Mouse (Mus musculus) left cerebral cortex, adult 8-10 months (tissue): ENCODE measurements at regions not wholly inside any gene's neighbourhood (a gene's known extent, or its start where the extent isn't known, plus 50 kb on each side); places are given as distances from the start of the nearest gene placed in this dataset.
A peak's percentile ranks its signal among the peaks of the same experiment; 100 is the strongest.
"Not testable (repeated sequence)": the region's sequence is repeated elsewhere in the genome, so short reads cannot be mapped to it uniquely, and the experiment has no call there.

Experiments used
- DNase-seq, 2 experiments: peaks; one replicate each; pipeline ENCODE4 v3.0.0; 2022; ENCODE audit warnings: low spot score in 2 of 2

DNA sequence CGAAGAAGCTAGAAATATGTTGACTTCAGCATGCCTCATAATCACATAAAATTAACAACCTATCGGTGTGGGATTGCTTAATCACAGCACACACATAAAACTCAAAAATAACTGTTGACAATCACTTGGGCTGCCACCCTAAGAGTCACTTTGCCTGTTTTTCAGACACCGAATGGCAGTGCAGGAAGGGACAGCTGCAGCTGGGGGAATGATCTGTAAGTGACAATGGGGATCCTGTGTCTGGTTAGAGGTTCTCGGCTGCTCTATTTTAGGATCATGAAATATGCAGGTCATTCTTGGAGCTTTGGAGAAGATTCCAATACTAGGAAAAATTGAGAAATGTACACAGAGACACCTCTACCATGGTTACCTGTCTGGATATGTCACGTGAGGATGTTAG, 54.4 kb upstream of the Tcf12 start:
- no peak for DNase-seq

DNA sequence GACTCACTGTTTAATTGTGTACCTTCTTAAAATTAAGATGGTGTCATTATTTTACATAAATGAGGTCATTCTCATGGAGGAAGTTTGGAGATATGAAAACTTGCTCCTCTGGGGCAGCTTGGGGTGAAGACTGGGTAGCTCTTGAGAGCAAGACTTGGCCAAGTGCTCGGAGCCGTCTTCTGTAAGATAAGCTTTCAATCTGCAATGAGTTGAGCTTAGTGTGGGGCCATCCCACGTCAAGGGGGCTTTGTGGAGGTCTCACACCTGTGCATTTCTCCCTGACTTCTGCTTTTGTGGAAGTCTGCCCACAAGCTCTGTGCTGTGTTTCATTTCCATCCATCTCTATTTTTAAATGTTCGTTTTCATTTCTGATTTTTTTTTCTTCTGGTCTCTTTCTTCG, 54.9 kb upstream of the Tcf12 start:
- no peak for DNase-seq

DNA sequence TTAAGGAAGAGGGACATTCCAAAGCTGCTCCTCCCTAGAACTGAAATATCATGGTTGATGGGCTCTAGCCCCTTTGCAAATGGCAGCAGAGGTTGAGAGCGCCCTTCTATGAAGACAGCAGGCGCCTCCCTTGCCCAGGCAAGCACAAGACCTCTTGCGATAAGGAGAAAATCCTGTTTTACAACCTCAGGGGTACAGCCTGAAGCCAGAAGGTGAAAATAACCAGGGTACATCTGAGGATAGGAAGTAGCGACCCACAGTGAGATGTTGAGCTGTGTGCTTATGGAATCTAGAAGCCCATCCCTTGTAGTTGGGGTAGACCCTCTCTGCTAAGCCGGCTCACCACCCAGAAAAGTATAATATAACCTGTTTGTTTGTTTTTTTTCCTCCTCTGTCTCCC, 57.6 kb upstream of the Tcf12 start:
- DNase-seq, result no peak

DNA sequence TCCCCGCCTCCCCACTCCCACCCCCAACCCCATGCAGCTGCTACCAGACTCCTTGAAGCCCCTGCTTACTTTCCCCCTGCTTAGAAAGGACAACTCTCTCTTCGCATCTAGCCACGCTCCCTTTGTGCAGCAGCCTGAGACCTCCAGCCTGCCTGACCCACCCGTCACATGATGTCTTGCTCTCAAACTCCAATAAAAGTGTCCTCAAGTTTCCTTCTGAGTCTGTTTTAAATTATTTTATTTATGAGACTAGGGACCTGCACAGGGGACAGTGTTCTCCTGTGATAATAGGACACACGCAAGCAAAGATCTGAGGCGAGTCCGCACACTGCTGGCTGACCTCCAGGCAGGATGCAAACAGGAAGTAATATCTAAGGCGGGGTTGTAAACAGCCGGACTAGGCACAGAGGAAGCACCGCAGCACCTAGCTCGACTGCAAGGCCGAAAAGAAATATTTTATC, 58.1 kb upstream of the Tcf12 start:
- no peak for DNase-seq

DNA sequence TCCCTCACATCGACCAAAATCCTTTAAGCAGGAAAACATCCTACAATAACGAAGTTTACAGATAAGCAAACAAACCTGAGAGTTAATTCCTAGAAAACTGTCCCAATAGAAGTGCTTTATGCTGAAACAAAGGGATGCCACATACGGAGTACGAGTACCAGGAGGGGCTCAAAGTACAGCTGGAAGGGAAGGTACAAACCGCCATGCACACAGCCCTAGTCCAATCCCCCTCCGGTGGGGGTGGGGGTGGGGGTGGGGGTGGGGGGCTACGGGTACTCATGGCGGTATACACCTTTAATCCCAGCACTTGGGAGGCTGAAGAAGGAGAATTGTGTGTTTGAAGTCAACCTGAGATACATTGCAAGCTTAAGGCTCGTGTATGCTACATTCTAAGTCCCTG, 58.6 kb upstream of the Tcf12 start:
- DNase-seq, result no peak

DNA sequence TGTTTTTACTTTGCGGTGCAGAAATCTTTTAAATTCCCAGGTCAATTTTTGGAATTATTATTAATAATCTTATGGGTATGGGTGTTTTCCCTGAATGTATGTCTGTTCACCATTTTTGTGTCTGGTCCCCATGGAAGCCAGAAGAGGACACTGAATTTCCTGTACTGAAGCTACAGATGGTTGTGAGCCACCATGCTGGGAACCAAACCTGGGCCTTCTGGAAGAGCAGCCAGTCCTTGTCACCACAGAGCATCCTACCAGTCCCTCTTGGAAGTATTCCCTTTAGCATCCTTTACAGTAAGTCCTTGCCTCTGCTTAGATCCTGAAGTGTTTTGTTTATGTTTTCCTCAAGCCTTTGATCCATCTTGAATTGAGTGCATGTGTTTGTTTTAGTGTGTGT, 60.7 kb upstream of the Tcf12 start:
- DNase-seq, result no peak

DNA sequence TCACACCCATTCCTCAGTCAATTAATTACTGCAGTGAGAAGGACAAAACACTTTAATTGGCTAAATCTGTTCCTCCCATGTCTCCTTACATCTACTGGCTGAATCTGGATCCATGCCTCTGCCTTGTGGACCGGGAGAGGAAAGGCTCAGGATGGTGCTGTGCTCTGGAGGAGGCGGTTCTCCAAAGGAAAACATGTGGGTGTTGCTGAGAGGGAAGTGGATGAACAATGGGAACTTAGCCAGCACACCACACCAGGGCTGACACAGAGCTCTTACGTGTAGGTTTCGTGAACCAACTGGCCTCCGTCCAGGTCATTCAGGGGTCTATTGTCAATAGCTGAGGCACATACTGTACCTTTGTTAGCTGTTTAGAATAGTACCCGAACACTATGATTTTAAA, 69.3 kb upstream of the Tcf12 start:
- no peak for DNase-seq

DNA sequence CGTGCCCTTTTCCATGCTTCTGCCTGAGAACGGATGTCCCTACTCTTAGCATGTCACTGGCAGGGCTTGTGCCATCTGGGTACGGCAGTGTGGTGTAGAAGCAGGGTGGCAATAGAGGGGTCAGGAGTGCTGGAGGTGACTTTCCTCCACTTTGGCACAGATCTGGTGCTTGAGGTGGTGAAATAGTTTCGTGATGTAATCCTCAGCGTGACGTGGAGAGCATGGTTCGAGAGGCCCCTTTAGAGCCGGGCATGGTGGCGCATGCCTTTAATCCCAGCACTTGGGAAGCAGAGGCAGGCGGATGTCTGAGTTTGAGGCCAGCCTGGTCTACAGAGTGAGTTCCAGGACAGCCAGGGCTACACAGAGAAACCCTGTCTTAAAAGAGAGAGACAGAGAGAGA, 71.7 kb upstream of the Tcf12 start:
- no peak for DNase-seq

DNA sequence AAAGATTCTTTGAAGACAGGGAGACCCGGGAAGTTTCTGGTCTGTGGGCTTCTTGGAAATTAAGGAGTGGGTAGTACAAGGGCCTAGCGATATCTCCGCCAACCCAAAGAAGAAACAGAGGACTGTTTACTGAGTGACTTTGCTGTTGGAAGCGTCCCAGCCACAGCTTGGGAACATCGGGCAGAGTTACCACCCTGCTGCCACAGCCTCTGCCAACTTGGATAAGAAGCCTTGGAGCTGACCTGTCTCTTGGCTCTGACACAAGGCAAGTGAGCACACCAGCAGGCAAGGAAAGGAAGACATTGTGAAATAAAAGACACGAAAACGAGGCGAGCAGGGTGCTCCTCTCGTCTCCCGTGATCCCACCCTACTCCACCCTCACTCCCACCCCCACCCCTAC, 72.3 kb upstream of the Tcf12 start:
- peak in 1 of 2 experiments; percentile 19 for DNase-seq

DNA sequence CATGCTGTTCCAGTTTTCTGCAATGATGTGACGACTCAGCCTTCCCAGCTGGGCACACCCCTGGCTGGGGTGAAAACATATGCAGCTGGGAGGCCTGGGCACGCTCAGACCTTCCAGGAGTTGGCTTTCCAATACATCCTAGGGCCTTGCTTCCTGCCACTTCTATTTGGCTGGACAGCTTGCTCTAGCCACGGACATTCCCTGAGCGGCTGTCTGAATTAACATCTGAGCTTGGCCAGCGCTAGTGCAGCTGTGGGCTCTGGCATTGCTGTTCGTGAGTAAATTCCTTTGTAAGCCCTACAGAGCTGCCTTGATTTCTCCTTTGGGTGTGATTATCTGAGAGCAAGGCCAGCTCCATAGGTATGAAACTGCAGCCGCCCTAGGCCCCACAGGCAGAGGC, 78.2 kb upstream of the Tcf12 start:
- DNase-seq, result no peak

DNA sequence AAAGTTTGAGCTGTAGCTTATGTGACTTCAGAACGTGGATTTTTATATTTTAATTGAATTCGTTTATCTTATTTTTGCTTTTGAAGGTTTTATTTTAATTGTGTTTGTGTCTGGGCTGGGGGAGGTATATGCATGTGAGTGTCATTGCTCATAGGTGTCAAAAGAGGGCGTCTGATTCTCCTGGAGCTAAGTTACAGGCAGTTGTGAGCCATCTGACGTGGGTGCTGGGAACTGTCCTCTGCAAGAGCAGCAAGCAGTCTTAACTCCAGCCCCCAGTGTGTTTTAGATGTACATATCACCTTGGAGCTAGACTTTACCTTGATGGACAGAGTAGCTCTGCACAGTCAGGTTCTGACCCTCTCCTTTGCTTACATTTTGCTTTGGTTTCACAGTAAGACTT, 79.0 kb upstream of the Tcf12 start:
- DNase-seq, result no peak

DNA sequence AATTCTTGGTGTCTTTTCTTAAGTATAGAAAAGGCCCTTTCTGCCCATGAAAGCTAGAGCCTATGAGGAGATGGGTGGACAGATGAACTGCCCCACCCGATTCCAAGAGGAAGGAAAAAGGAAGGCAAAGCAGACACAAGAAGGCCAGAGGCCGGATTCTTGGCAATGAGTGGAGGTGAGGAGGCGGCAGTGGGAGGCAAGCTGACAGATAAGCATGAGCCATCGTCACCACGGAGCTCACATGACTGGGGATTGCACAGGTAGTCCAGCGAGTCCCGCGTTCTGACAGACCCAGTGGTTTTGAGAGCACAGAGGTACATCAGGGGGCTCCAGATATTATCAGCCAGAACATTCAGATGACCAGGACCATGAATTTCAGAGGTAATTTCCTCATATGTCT, 79.4 kb upstream of the Tcf12 start:
- no peak for DNase-seq

DNA sequence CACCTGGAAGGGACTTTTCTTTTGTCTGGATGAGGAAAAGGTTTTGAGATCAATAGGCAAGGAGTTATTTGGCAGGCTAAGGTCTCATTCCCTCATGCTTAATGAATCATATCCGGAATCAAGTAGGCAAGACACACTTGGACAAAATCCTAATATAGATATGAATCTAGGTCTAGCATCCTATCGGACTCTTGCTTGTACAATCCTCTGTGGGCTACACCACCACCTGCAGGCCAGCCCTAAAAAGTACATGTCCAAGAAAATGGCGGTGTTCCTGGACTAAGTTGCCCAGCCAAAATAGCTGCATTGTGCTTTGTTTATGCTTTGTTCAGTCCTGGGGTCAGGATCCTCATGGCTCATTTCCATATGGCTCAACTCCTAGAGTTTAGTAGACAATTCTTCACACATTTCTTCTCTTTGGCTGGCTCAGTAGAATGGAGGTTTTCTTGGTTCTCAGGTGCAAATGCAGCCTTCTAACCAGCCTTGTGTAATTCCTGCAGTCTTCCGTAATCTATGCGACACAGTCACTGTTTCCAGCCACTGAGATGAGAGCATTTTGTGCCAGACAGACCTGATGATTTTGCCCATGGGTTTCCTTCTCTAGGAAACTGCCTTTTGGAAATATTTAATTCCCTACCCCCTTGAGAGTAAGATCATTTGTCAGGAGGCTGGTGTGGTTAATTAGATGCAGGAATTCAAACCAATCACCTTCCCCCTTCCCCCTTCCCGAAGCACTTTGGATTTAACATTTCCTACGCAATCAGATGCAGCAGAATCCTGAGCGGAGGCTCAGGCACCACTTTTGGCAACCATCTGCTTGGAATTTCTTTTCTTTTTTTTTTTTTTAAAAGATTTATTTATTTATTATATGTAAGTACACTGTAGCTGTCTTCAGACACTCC, 80.6 kb upstream of the Tcf12 start:
- peak in 1 of 2 experiments; percentile 46 for DNase-seq

DNA sequence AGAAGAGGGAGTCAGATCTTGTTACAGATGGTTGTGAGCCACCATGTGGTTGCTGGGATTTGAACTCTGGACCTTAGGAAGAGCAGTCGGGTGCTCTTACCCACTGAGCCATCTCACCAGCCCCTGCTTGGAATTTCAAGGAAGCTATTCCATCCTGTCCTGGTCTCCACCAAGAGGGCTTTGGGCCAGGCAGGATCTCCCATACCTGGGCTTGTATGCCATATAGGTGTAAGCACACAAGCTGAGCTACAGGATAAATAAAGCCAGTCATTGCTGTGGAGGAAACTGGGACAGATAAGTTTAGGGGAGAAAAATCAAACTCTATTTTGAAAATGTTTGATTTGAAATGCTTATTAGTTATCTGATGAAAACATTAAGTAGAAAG, 81.3 kb upstream of the Tcf12 start:
- not testable (repeated sequence) for DNase-seq

DNA sequence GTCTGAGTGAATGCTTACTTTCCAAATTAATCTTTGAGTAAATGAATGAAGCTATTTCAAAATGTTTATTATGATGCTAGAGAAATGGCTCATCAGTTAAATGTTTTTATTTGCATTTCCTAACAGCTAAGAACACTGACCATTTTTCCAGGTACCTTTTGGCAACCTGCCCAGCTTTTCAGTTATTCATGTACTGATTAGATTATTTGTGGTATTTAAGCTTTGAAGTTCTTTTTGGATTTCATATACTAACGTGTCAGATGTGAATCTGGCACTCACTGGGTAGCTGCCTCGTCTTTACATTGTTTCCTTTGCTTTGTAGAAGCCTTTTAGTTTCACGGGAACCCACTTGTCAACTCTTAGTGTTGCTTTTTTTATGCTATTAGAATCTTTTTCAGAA, 79.3 kb upstream of the Zfp280d start:
- DNase-seq, result no peak

DNA sequence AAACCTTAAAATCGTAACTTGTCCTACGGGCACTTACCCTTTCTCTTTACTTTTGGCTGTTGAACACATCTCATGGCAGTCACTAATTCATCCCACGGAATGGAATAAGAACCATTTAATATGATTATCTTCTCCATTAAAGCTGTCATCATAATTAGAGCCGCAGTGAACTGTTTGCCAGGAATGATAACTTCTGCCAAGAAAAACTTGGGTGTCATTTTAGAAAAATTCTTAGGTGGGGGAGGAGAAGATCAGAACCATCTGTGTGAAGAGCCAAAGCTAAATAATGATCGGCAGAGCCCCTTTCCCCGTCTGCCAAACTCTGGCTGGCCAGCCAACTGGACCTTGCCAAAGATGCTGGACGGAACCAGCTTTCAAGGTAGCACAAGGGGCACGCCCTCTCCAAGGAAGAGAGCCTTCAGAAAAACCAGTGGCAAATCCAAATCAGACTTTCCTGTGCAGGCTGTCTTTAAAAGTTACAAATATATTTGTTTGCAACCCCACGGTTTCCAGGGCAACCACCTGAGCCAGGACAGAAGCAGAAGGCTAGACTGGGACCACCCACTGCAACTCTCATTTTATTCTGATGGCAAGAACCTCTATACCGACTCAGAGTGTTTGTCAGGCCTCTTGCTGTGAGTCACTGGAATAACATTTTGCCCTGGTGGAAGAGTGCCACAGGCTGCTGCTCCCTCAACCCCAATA, 77.9 kb upstream of the Zfp280d start:
- DNase-seq, result peak in 1 of 2 experiments; percentile 42

DNA sequence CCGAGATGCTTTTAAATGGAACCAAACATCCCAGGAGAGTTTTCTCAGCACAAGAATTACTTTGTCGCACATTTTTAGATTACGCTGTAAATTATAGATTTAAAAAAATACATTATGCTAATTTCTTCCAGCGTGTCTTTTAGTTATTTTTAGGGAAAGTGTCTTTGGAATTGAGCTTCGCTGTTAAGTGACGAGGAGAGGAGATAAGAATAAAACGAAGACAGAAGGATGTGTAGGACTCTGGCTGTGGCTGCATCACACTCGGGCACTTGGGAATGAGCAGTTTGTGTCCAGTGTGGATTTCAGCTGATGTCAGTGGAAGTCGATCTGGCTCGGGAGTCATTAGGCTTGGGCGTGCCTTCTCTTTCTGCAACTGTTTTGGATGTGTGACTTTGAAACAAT, 77.3 kb upstream of the Zfp280d start:
- peak in 1 of 2 experiments; percentile 47 for DNase-seq

DNA sequence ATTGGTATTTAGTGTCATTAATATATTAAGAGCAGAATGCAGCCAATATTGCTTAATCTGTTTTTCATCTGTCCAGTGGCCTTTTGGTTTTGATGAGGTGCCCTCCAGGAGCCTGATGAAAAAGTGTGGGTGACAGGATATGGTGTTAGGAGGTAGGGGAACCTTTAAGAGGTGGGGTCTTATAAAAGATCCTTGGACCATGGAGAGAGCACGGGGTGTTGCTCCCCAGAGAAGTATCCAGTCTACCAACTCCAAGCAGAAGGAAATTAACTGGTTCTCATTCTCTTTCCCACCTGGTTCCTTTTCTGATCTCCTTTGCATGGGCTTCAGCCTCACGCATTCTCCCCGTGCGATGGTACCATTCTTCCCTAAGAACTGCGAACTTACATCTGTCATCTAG, 75.7 kb upstream of the Zfp280d start:
- DNase-seq, result no peak

DNA sequence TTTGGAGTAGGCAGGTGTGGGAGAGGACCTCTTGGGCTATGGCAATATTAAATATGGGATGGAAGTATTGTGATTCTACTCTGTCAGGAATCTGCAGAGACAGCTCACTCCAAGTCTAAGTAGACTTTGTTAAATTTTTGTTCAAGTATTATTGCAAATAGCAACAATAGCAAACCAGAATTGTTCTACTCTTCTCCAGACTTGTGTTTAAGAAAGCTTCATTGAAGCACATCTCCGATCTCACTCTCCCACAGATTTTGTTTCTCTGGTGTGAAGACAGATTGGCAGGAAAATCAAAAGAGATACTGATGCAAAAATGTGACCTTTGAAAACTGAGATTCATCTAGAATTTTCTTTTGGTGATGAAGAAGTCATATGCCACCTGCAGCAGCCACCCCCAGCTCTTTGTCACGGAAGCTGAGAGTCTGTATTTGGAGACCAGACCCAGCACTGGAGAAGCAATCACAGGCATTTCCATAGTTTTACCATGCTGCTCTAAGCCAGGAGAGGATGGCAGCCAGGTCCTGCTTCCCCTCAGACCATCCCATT, 70.2 kb upstream of the Zfp280d start:
- peak in 1 of 2 experiments; percentile 27 for DNase-seq

DNA sequence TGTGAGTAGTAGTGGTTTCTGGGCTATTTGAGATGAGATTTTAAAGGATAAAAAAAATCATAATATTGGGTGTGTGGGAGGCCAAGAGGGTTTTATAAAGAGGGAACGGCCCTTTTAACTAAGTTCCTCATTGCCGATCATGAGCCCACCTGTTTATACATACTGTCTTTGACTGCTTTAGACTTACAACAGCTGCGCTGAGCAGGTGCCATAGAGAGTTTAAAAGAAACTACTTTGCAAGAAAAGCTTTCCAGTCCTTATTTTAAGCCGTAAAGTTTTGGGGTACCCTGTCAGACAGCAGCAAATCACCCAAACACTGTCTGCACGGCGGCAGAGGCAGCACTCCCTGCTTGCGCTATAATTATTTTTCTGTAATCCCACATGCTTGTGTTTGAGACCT, 68.8 kb upstream of the Zfp280d start:
- DNase-seq, result no peak

DNA sequence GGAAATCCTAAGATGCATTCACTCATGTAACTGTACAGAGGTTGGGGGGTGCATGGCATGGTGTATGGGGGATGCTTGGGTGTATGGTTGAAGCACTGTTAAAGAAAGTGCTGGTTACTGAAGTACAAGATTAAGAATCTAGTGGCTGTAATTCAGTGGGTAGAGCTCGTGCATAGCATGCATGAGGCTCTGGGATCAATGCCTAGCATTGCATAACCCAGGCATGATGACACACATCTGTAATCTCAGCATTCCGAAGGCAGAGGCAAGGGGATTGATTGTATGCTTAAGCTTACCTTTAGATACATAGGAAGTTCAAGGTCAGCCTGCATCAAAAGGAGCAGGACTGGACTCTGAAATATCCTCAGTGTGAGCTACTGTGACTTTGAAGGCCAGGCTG, 67.7 kb upstream of the Zfp280d start:
- no peak for DNase-seq

DNA sequence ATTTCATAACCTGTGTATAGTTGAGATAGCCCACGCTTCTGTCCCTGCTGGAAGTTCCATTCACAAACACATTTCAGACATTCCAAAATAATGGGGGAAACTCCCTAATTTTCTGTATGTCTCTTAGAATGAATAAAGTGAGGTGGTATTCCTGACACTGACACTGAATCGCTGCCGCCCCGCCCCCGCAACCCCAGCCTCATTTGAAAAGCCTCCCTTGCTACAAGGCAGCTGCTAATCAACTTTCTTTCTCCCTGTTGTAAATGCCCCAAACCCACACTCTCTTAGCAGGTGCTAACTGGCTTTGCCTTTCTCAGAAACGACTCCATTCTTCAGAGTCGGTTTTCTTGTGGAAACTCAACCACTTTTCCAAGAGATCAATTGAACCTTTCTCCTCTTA, 66.4 kb upstream of the Zfp280d start:
- no peak for DNase-seq
